Mouse (Mus musculus) megakaryocyte-erythroid progenitor cell, adult 5 weeks (primary cell): ENCODE results near the gene Zc3h13. TPM values are rescaled to one million over a fixed set of nuclear protein-coding genes. Genes with fewer than 3 reads are reported as not detected.

Experiments
- polyA plus RNA-seq: library from polyadenylated mRNA; stranded (reverse); fragments of >175 nt; gene quantifications from 2 replicates; pipeline ENCODE4 v1.2.3, GENCODE M21; 2012

Zc3h13 gene
- 16.2 and 32.1 TPM in 2 replicates for polyA plus RNA-seq

DNA sequence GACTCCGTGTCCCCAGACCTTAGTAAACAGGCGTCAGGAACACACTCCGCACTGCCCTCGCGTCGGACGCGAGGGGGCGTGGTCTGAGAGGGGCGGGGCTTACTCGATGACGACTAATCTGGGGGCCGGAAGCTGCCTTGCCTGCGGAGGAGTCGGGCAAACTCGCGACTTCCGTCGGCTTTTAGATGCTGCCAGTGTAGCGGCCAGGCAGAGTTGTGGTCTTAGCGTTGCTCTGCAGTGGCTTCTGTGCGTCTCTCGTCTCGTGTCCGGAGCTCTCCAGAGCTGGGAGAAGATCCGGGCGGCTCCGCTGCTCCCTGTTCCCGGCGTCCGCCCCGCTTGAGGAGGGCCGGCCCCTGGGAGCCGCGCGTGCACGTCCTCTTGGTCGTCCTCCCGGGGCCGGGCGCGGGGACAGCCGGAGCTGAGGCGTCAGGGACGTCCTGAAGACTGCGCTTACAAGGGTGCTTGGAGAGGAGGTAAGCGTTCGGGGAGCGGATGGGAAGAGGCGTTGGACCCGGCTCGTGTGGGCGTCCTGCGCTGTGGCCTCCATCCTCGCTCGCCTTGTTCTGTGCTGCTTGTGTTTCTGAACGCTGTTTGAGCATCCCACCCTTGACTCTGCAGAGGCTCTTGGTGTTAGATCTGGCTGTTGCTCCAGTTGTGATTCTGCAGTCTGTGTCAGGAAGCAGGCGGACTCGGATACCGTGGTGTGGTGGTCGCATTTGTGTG is at the start of gene Zc3h13:
TSS of gene Zc3h13 (plus strand) at position 181 of the 723 bp plus-strand sequence.

DNA sequence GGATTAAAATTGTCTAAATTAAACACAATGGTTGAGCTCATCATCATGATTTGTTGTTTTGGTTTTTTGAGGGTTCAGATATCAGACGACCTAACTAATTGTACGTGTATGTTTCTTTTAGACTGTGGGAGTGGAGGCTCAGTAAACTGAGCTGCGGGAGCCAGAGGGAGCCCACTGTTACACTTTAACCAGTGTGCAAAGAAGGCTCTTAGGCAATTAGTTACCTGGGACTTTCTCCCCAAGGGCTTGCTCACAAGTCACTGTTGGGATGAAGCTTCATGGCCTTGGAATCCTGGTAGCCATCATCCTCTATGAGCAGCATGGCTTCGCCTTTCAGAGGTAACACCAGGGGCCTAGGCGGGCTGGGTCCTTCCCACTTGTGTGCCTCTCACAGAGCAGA is 42.1 kb upstream of the Zc3h13 start, which contains the start of gene Cpb2:
TSS of gene Cpb2 (plus strand) at position 201 of the 400 bp plus-strand sequence.

Other genes starting within 250 kb of the Zc3h13 start
- gene Lrrc63, start 153.5 kb upstream of the Zc3h13 start, polyA plus RNA-seq, result not detected in 2 replicates
- gene Lcp1, start 153.3 kb upstream of the Zc3h13 start, polyA plus RNA-seq, result 43.1 and 43.2 TPM in 2 replicates
- not detected in 2 replicates for gene Cpb2, start 42.1 kb upstream of the Zc3h13 start, polyA plus RNA-seq
- gene Siah3, start 171.6 kb downstream of the Zc3h13 start, polyA plus RNA-seq, result not detected in 2 replicates